Mouse (Mus musculus): ENCODE data around the gene Socs2.

DNA sequence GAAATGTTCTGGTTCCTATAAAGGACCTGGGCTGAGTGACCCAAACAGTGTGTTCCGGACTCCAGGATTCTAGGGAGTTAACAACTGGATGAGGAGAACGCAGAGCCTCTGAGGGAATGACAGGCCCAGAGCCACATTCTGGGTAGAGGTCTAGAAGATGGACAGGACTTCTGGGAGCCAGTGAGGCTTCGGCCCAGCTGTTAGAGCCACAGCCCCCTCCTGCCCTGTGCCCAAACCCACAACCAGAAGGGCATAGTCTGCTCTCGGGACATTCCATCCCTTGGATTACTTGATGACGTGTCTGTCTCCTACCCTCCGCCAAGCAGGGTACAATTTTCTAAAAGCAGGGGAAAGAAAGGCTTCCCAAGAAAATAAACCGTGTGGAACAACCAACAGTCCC lies 7.8 kb downstream of the Socs2 start:
- TF ChIP-seq CTCF (IDR thresholded peaks at IDR 0.05; ENCODE audit: borderline replicate concordance, insufficient read depth, low read depth, low read length) (no peak), POLR2A (IDR thresholded peaks at IDR 0.05; ENCODE audit: borderline replicate concordance, insufficient read depth, low read length) (no peak)
